Comparison of ENCODE assay signal across 23 mouse cellular contexts in the genomic region with DNA sequence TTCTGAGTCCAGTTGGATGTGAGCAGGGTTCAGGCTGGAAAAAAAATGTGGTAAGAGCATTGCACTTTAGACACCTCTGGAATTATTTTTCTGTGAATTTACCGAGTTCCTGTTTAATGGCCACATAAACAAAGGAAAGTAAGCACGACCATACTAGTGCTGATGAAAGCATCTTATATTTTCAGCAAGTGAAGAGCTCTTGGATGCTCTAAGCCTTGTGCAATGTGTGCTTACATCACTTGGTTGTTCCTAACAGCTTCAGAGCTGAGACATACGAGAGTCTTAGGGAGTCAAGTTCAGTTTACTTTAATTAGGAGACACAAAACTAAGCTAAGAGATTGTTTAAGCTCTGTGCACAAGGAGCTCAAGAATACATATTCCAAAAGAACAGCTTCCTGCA.
DNase-seq lines count a peak whose midpoint lies in the region; ATAC-seq and TF ChIP-seq lines count a peak whose summit lies in the region.
"Had no signal": no experiment of that assay in that cellular context is flagged by ENCODE, and none has a peak within 500 bp of the region (broad histone marks: within the 10 kb centered on the region; RNA-seq: fewer than 3 reads in every experiment).

No protein-coding gene starts in this region.

- H3K36me3 ChIP-seq in embryonic facial prominence, embryonic 14.5 days (ENCODE audit: control insufficient read depth, insufficient read depth, low read length), result no peaks in the 10 kb centered on the region
- H3K36me3 ChIP-seq in embryonic facial prominence, embryonic 10.5 days (replicated peaks), result no peaks in the 10 kb centered on the region
- H3K36me3 ChIP-seq in lung, embryonic 16.5 days (ENCODE audit: control insufficient read depth, insufficient read depth, low read length), result no peaks in the 10 kb centered on the region
- H3K36me3 ChIP-seq in stomach, embryonic 16.5 days (ENCODE audit: control insufficient read depth, insufficient read depth, low read length), result no peaks in the 10 kb centered on the region
- no peaks in the 10 kb centered on the region for H3K36me3 ChIP-seq in stomach, postnatal 0 days (ENCODE audit: control insufficient read depth, insufficient read depth, low read length)
- H3K36me3 ChIP-seq: embryonic facial prominence, embryonic 15.5 days; heart, embryonic 12.5 days; heart, embryonic 15.5 days; hindbrain, embryonic 10.5 days; hindbrain, embryonic 13.5 days had no signal

- no peak overlapping the region for H3K4me2 ChIP-seq in embryonic facial prominence, embryonic 14.5 days (ENCODE audit: low read depth, low read length)
- no peak overlapping the region for H3K4me2 ChIP-seq in lung, embryonic 16.5 days (ENCODE audit: low read depth, low read length)
- no peak overlapping the region for H3K4me2 ChIP-seq in stomach, embryonic 16.5 days (ENCODE audit: low read depth, low read length)
- H3K4me2 ChIP-seq in stomach, postnatal 0 days (replicated peaks; ENCODE audit: low read depth), result no peak overlapping the region
- H3K4me2 ChIP-seq: embryonic facial prominence, embryonic 15.5 days; forebrain, embryonic 13.5 days; heart, embryonic 12.5 days; heart, embryonic 15.5 days; hindbrain, embryonic 13.5 days had no signal

- DNase-seq in embryonic facial prominence, embryonic 14.5 days (ENCODE audit: low spot score), result peak; percentile 8
- DNase-seq in embryonic facial prominence, embryonic 10.5 days (ENCODE audit: low spot score), result no peak
- DNase-seq in lung, postnatal 14 days, result no peak
- no peak for DNase-seq in stomach, postnatal 0 days (ENCODE audit: low spot score)
- DNase-seq: adrenal gland, adult 8-10 months; adrenal gland, postnatal 25 days; embryo, embryonic 11 days; gastrocnemius, adult 2 months; gastrocnemius, postnatal 14 days; heart, adult 18-20 months; heart, postnatal 36 days had no signal

- ATAC-seq in embryonic facial prominence, embryonic 14.5 days (ENCODE audit: low read depth), result no peak; the same call in 1 of the 2 replicates
- peak; percentile 49; the same call in 1 of the 2 replicates for ATAC-seq in lung, embryonic 16.5 days (ENCODE audit: low read depth)
- peak; percentile 56; the same call in 1 of the 2 replicates for ATAC-seq in stomach, embryonic 16.5 days (ENCODE audit: insufficient read depth, low FRiP score)
- no peak for ATAC-seq in stomach, postnatal 0 days (ENCODE audit: low FRiP score, low TSS enrichment)
- no peak for ATAC-seq in erythroblast, adult 5-6 weeks (replicated peaks; ENCODE audit: low FRiP score, poor library complexity, severe bottlenecking)
- ATAC-seq: activated CD4-positive, CD25-positive, alpha-beta regulatory T cell, adult 4 months; forebrain, embryonic 13.5 days; forebrain, embryonic 16.5 days had no signal

- H3K4me1 ChIP-seq in embryonic facial prominence, embryonic 14.5 days (ENCODE audit: control insufficient read depth, insufficient read depth, low read length), result 0 out of 2 replicates have a peak, but pooled peaks cover 2% of the 10 kb centered on the region
- no peaks in the 10 kb centered on the region for H3K4me1 ChIP-seq in embryonic facial prominence, embryonic 10.5 days
- H3K4me1 ChIP-seq in lung, embryonic 16.5 days (replicated peaks; ENCODE audit: control insufficient read depth, insufficient read depth, low read length), result no peaks in the 10 kb centered on the region
- H3K4me1 ChIP-seq in stomach, embryonic 16.5 days (ENCODE audit: control insufficient read depth, insufficient read depth, low read length), result no peaks in the 10 kb centered on the region; the same call in 1 of the 2 replicates
- no peaks in the 10 kb centered on the region for H3K4me1 ChIP-seq in stomach, postnatal 0 days (replicated peaks; ENCODE audit: control insufficient read depth, insufficient read depth)
- H3K4me1 ChIP-seq: embryonic facial prominence, embryonic 15.5 days; heart, embryonic 12.5 days; heart, embryonic 15.5 days; hindbrain, embryonic 10.5 days; hindbrain, embryonic 13.5 days had no signal

- no peak overlapping the region for H3K4me3 ChIP-seq in embryonic facial prominence, embryonic 14.5 days (ENCODE audit: low read depth, low read length)
- H3K4me3 ChIP-seq in embryonic facial prominence, embryonic 10.5 days, result no peak overlapping the region
- no peak overlapping the region for H3K4me3 ChIP-seq in lung, embryonic 16.5 days (ENCODE audit: low read length)
- no peak overlapping the region for H3K4me3 ChIP-seq in stomach, embryonic 16.5 days (replicated peaks; ENCODE audit: low read length)
- no peak overlapping the region for H3K4me3 ChIP-seq in stomach, postnatal 0 days (ENCODE audit: low read depth, low read length)
- H3K4me3 ChIP-seq: embryonic facial prominence, embryonic 15.5 days; erythroblast, embryonic 14.5 days; forebrain, embryonic 13.5 days; gastrocnemius, adult 2 months; heart, embryonic 12.5 days; heart, embryonic 15.5 days; hindbrain, embryonic 10.5 days; hindbrain, embryonic 13.5 days had no signal

- no peak overlapping the region; the same call in 1 of the 2 replicates for H3K27ac ChIP-seq in embryonic facial prominence, embryonic 14.5 days (replicated peaks; ENCODE audit: low read depth, low read length)
- no peak overlapping the region for H3K27ac ChIP-seq in embryonic facial prominence, embryonic 10.5 days (replicated peaks)
- H3K27ac ChIP-seq in lung, embryonic 16.5 days (ENCODE audit: low read length), result no peak overlapping the region
- H3K27ac ChIP-seq in stomach, embryonic 16.5 days (ENCODE audit: low read length), result no peak overlapping the region
- no peak overlapping the region for H3K27ac ChIP-seq in stomach, postnatal 0 days (replicated peaks)
- H3K27ac ChIP-seq: embryonic facial prominence, embryonic 15.5 days; forebrain, embryonic 13.5 days; gastrocnemius, adult 2 months; heart, embryonic 15.5 days; hindbrain, embryonic 10.5 days; hindbrain, embryonic 13.5 days had no signal

- H3K9me3 ChIP-seq in embryonic facial prominence, embryonic 14.5 days (ENCODE audit: control insufficient read depth, low read length), result no peaks in the 10 kb centered on the region
- H3K9me3 ChIP-seq in embryonic facial prominence, embryonic 10.5 days, result no peaks in the 10 kb centered on the region
- no peaks in the 10 kb centered on the region for H3K9me3 ChIP-seq in lung, embryonic 16.5 days (ENCODE audit: control insufficient read depth, low read length)
- H3K9me3 ChIP-seq in stomach, embryonic 16.5 days (replicated peaks; ENCODE audit: control insufficient read depth, low read length), result no peaks in the 10 kb centered on the region
- H3K9me3 ChIP-seq in stomach, postnatal 0 days (ENCODE audit: control insufficient read depth, low read length), result no peaks in the 10 kb centered on the region
- H3K9me3 ChIP-seq: embryonic facial prominence, embryonic 15.5 days; forebrain, embryonic 13.5 days; heart, embryonic 12.5 days; heart, embryonic 15.5 days; hindbrain, embryonic 10.5 days; hindbrain, embryonic 13.5 days had no signal

- WGBS in embryonic facial prominence, embryonic 14.5 days, result 54% methylated on average over 3 of the region's 3 CpGs
- whole genome bisulfite sequencing in embryonic facial prominence, embryonic 10.5 days, result 58% methylated on average over 3 of the region's 3 CpGs
- 21% methylated on average over 3 of the region's 3 CpGs for WGBS in lung, embryonic 16.5 days
- WGBS in stomach, embryonic 16.5 days, result 34% methylated on average over 3 of the region's 3 CpGs
- WGBS in stomach, postnatal 0 days, result 30% methylated on average over 3 of the region's 3 CpGs

- no peak for TF ChIP-seq EP300 in stomach, postnatal 0 days (optimal IDR thresholded peaks at IDR 0.05)

- H3K9ac ChIP-seq in embryonic facial prominence, embryonic 14.5 days (ENCODE audit: low read depth, low read length), result no peak overlapping the region
- no peak overlapping the region for H3K9ac ChIP-seq in lung, embryonic 16.5 days (ENCODE audit: low read length)
- H3K9ac ChIP-seq in stomach, embryonic 16.5 days (ENCODE audit: low read length), result no peak overlapping the region
- H3K9ac ChIP-seq in stomach, postnatal 0 days (ENCODE audit: low read length), result no peak overlapping the region
- H3K9ac ChIP-seq: embryonic facial prominence, embryonic 15.5 days; forebrain, embryonic 13.5 days; heart, embryonic 12.5 days; heart, embryonic 15.5 days; hindbrain, embryonic 13.5 days had no signal

- no peaks in the 10 kb centered on the region for H3K27me3 ChIP-seq in embryonic facial prominence, embryonic 14.5 days (replicated peaks; ENCODE audit: control insufficient read depth, insufficient read depth, low read length)
- H3K27me3 ChIP-seq in embryonic facial prominence, embryonic 10.5 days (replicated peaks; ENCODE audit: low read depth, poor library complexity, severe bottlenecking), result no peaks in the 10 kb centered on the region
- no peaks in the 10 kb centered on the region for H3K27me3 ChIP-seq in lung, embryonic 16.5 days (ENCODE audit: control insufficient read depth, insufficient read depth, low read depth, low read length)
- no peaks in the 10 kb centered on the region for H3K27me3 ChIP-seq in stomach, embryonic 16.5 days (ENCODE audit: control insufficient read depth, insufficient read depth, low read length)
- no peaks in the 10 kb centered on the region for H3K27me3 ChIP-seq in stomach, postnatal 0 days (ENCODE audit: control insufficient read depth, insufficient read depth, low read length)
- H3K27me3 ChIP-seq: embryonic facial prominence, embryonic 15.5 days; forebrain, embryonic 13.5 days; heart, embryonic 12.5 days; heart, embryonic 15.5 days; hindbrain, embryonic 13.5 days had no signal

- TF ChIP-seq CTCF in stomach, postnatal 0 days (IDR thresholded peaks at IDR 0.05; ENCODE audit: low read depth), result no peak

Comparison
In these comparisons a context has a peak if more than half of its experiments do, and no peak if none do; other contexts are left out.
1. ATAC-seq: peak in lung, embryonic 16.5 days (single experiment) and stomach, embryonic 16.5 days (single experiment); none in embryonic facial prominence, embryonic 14.5 days (single experiment), stomach, postnatal 0 days (single experiment) and erythroblast, adult 5-6 weeks (single experiment).